ENCODE assay signal across 11 mouse cellular contexts in the genomic region with DNA sequence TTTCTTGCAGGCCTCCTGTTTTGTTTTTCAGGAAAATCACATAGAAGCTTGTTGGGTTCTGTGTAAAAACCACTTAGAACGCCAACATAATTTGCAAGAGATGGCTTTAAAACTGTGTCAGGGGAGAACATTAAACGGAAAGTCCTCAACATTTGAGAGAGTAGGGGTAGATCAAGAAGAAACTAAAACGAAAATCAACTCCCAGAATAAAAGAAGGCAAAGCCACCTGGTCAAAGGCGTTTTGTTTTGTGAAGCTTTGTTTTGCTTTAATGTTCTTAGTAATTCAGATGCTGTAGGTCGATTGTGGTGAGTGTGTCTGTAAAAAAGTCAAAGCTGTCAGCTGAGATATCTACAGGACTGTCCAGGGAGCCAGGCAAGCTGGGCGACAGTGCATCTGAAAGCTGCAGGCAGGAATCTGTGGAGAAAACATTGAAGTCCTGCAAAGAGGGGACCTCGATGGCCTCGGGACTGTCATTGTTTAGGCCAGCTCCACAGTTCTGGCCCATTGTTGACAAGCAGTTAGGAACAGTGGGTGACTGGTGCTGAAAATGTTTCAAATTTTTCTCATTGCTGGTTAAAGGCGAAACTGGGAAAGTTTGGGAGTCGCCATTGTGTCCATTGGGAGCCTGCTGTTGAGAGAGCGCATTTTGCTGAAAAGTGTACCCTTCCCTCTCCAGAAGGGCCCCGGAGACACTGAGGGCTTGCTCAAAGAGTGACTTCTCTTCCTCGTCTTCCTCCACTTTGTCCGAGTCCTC. TPM values are rescaled to one million over a fixed set of nuclear protein-coding genes. Genes with fewer than 3 reads are reported as not detected.
DNase-seq lines count a peak whose midpoint lies in the region; ATAC-seq and TF ChIP-seq lines count a peak whose summit lies in the region.
"Had no signal": no experiment of that assay in that cellular context is flagged by ENCODE, and none has a peak within 500 bp of the region (broad histone marks: within the 10 kb centered on the region; RNA-seq: fewer than 3 reads in every experiment).

No protein-coding gene starts in this region.

- peak overlapping the region; percentile 45 for H3K27ac ChIP-seq in heart, adult 2 months
- peak overlapping the region; percentile 90 for H3K27ac ChIP-seq in limb, embryonic 10.5 days
- H3K27ac ChIP-seq in stomach, postnatal 0 days (replicated peaks), result peak overlapping the region; percentile 96

- 25% methylated on average over 14 of the region's 14 CpGs for WGBS in heart, adult 2 months
- 6% methylated on average over 14 of the region's 14 CpGs for WGBS in limb, embryonic 10.5 days
- 25% methylated on average over 14 of the region's 14 CpGs for WGBS in stomach, postnatal 0 days

- no peak for TF ChIP-seq EP300 in heart, adult 2 months (IDR thresholded peaks at IDR 0.05; ENCODE audit: insufficient read depth, low read depth, low read length)
- TF ChIP-seq EP300 in stomach, postnatal 0 days (optimal IDR thresholded peaks at IDR 0.05), result no peak

- peak overlapping the region; percentile 39; the same call in 1 of the 2 replicates for H3K4me3 ChIP-seq in heart, adult 2 months
- H3K4me3 ChIP-seq in limb, embryonic 10.5 days, result peak overlapping the region; percentile 58
- peak overlapping the region; percentile 65 for H3K4me3 ChIP-seq in stomach, postnatal 0 days (ENCODE audit: low read depth, low read length)
- H3K4me3 ChIP-seq: erythroblast, embryonic 14.5 days had no signal

- no peak for TF ChIP-seq POLR2A in heart, adult 2 months (IDR thresholded peaks at IDR 0.05; ENCODE audit: insufficient read depth, low read depth, low read length)

- peaks cover 16% of the 10 kb centered on the region for H3K27me3 ChIP-seq in heart, adult 2 months (ENCODE audit: control insufficient read depth, insufficient read depth, low read length)
- H3K27me3 ChIP-seq in limb, embryonic 10.5 days (ENCODE audit: low read depth, poor library complexity, severe bottlenecking), result peaks cover 44% of the 10 kb centered on the region
- no peaks in the 10 kb centered on the region; the same call in 1 of the 2 replicates for H3K27me3 ChIP-seq in stomach, postnatal 0 days (ENCODE audit: control insufficient read depth, insufficient read depth, low read length)

- H3K36me3 ChIP-seq in heart, adult 2 months (ENCODE audit: control insufficient read depth, insufficient read depth, low read length), result no peaks in the 10 kb centered on the region
- H3K36me3 ChIP-seq in limb, embryonic 10.5 days, result no peaks in the 10 kb centered on the region
- no peaks in the 10 kb centered on the region for H3K36me3 ChIP-seq in stomach, postnatal 0 days (ENCODE audit: control insufficient read depth, insufficient read depth, low read length)

- no peak overlapping the region for H3K9ac ChIP-seq in heart, adult 2 months (ENCODE audit: low read depth, low read length)
- peak overlapping the region; percentile 89 for H3K9ac ChIP-seq in stomach, postnatal 0 days (ENCODE audit: low read length)

- TF ChIP-seq CTCF in heart, adult 2 months (IDR thresholded peaks at IDR 0.05), result no peak
- TF ChIP-seq CTCF in stomach, postnatal 0 days (IDR thresholded peaks at IDR 0.05; ENCODE audit: low read depth), result no peak

- intact Hi-C loops in heart, adult 2 months (cut with DNase I), result loop anchor here (2.0 kb wide), 1 partner anchor 150 kb away; a partner anchor contains a TSS
- intact Hi-C loops in heart, postnatal 10 days (cut with DNase I), result loop anchor here (2.0 to 5.0 kb wide), 3 partner anchors 28 to 990 kb away; a partner anchor contains a TSS
- intact Hi-C loops in left cerebral cortex, postnatal 10 days (cut with DNase I), result no loop called here

- DNase-seq in heart, adult 2 months, result no peak
- DNase-seq in heart, postnatal 10 days, result no peak
- peak; percentile 52 for DNase-seq in retina, embryonic 14.5 days (ENCODE audit: low spot score)
- no peak for DNase-seq in retina, postnatal 1 day
- peak; percentile 58 for DNase-seq in limb, embryonic 10.5 days (ENCODE audit: low spot score)
- no peak for DNase-seq in stomach, postnatal 0 days (ENCODE audit: low spot score)
- no peak for DNase-seq in frontal cortex, postnatal 10 days (ENCODE audit: low spot score in 2 of 2)
- DNase-seq in left cerebral cortex, postnatal 10 days (ENCODE audit: extremely low spot score in 1 of 2, low spot score in 2 of 2), result no peak
- DNase-seq: thymus, postnatal 14 days had no signal

- peak overlapping the region; percentile 77 for H3K4me2 ChIP-seq in stomach, postnatal 0 days (replicated peaks; ENCODE audit: low read depth)

- no peaks in the 10 kb centered on the region for H3K79me2 ChIP-seq in heart, adult 2 months (replicated peaks; ENCODE audit: control insufficient read depth, insufficient read depth, low read length)

- ATAC-seq in stomach, postnatal 0 days (ENCODE audit: low FRiP score, low TSS enrichment), result no peak
- ATAC-seq: CD4-positive, CD25-positive, alpha-beta regulatory T cell, adult 4 months had no signal

- H3K4me1 ChIP-seq in heart, adult 2 months (ENCODE audit: control insufficient read depth, insufficient read depth, low read length), result no peaks in the 10 kb centered on the region
- H3K4me1 ChIP-seq in limb, embryonic 10.5 days, result peaks cover 96% of the 10 kb centered on the region
- H3K4me1 ChIP-seq in stomach, postnatal 0 days (replicated peaks; ENCODE audit: control insufficient read depth, insufficient read depth), result no peaks in the 10 kb centered on the region

- H3K9me3 ChIP-seq in limb, embryonic 10.5 days (replicated peaks), result no peaks in the 10 kb centered on the region
- H3K9me3 ChIP-seq in stomach, postnatal 0 days (ENCODE audit: control insufficient read depth, low read length), result no peaks in the 10 kb centered on the region

RNA-seq across cellular contexts. Expression of a gene that starts 1.8 kb away (rescaled TPM):
- total RNA-seq in heart, adult 2 months (2021), result under 1 TPM; 0.11 to 0.21 TPM
- polyA plus RNA-seq in heart, adult 2 months (2012; rRNA removed), result 0.84 TPM in 1 of 2 replicates, not detected in the other
- 1 to 10 TPM in 1 of 2 experiments, under 1 TPM in 1; 0.98 to 1.0 TPM for total RNA-seq in heart, postnatal 10 days (2021)
- 4.5 and 5.3 TPM in 2 replicates for polyA plus RNA-seq in limb, embryonic 10.5 days (2016; fragmentation: Nextera tagmentation; extraction: Ambion mirVana)
- 5.1 and 5.3 TPM in 2 replicates for polyA plus RNA-seq in stomach, postnatal 0 days (2015; fragmentation: Nextera tagmentation; extraction: Ambion mirVana)
- total RNA-seq in left cerebral cortex, postnatal 10 days (2021), result not detected
- polyA plus RNA-seq: CD4-positive, CD25-positive, alpha-beta regulatory T cell, adult 4 months; erythroblast, embryonic 14.5 days had no signal

RNA-seq across cellular contexts. Expression of a gene that starts 4.7 kb away (rescaled TPM):
- total RNA-seq in heart, adult 2 months (2021), result under 1 TPM in 1 of 2 experiments, not detected in 1; 0.20 TPM
- polyA plus RNA-seq in heart, adult 2 months (2012; rRNA removed), result 0.32 and 0.43 TPM in 2 replicates
- total RNA-seq in heart, postnatal 10 days (2021), result under 1 TPM; 0.22 to 0.30 TPM
- polyA plus RNA-seq in limb, embryonic 10.5 days (2016; fragmentation: Nextera tagmentation; extraction: Ambion mirVana), result 1.3 and 1.9 TPM in 2 replicates
- 0.35 and 0.56 TPM in 2 replicates for polyA plus RNA-seq in stomach, postnatal 0 days (2015; fragmentation: Nextera tagmentation; extraction: Ambion mirVana)
- not detected for total RNA-seq in left cerebral cortex, postnatal 10 days (2021)
- polyA plus RNA-seq: CD4-positive, CD25-positive, alpha-beta regulatory T cell, adult 4 months; erythroblast, embryonic 14.5 days had no signal

RNA-seq across cellular contexts. Expression of a gene that starts 14.5 kb away (rescaled TPM):
- not detected for total RNA-seq in heart, adult 2 months (2021)
- not detected in 2 replicates for polyA plus RNA-seq in heart, adult 2 months (2012; rRNA removed)
- total RNA-seq in heart, postnatal 10 days (2021), result under 1 TPM; 0.10 to 0.17 TPM
- polyA plus RNA-seq in limb, embryonic 10.5 days (2016; fragmentation: Nextera tagmentation; extraction: Ambion mirVana), result 1.1 and 1.3 TPM in 2 replicates
- 0.90 and 0.99 TPM in 2 replicates for polyA plus RNA-seq in stomach, postnatal 0 days (2015; fragmentation: Nextera tagmentation; extraction: Ambion mirVana)
- not detected for total RNA-seq in left cerebral cortex, postnatal 10 days (2021)
- polyA plus RNA-seq: CD4-positive, CD25-positive, alpha-beta regulatory T cell, adult 4 months; erythroblast, embryonic 14.5 days had no signal

RNA-seq across cellular contexts. Expression of a gene that starts 28.8 kb away (rescaled TPM):
- under 1 TPM; 0.14 to 0.34 TPM for total RNA-seq in heart, adult 2 months (2021)
- 0.76 and 0.84 TPM in 2 replicates for polyA plus RNA-seq in heart, adult 2 months (2012; rRNA removed)
- 1 to 10 TPM in 1 of 2 experiments, under 1 TPM in 1; 0.69 to 1.3 TPM for total RNA-seq in heart, postnatal 10 days (2021)
- polyA plus RNA-seq in limb, embryonic 10.5 days (2016; fragmentation: Nextera tagmentation; extraction: Ambion mirVana), result 1.6 and 1.8 TPM in 2 replicates
- 2.5 and 2.6 TPM in 2 replicates for polyA plus RNA-seq in stomach, postnatal 0 days (2015; fragmentation: Nextera tagmentation; extraction: Ambion mirVana)
- total RNA-seq in left cerebral cortex, postnatal 10 days (2021), result not detected
- polyA plus RNA-seq: CD4-positive, CD25-positive, alpha-beta regulatory T cell, adult 4 months; erythroblast, embryonic 14.5 days had no signal

RNA-seq across cellular contexts. Expression of a gene that starts 41.6 kb away (rescaled TPM):
- under 1 TPM; 0.26 to 0.45 TPM for total RNA-seq in heart, adult 2 months (2021)
- 0.94 and 0.96 TPM in 2 replicates for polyA plus RNA-seq in heart, adult 2 months (2012; rRNA removed)
- total RNA-seq in heart, postnatal 10 days (2021), result 1 to 10 TPM; 1.2 to 1.6 TPM
- 9.8 and 10.4 TPM in 2 replicates for polyA plus RNA-seq in limb, embryonic 10.5 days (2016; fragmentation: Nextera tagmentation; extraction: Ambion mirVana)
- polyA plus RNA-seq in stomach, postnatal 0 days (2015; fragmentation: Nextera tagmentation; extraction: Ambion mirVana), result 8.4 and 8.9 TPM in 2 replicates
- not detected for total RNA-seq in left cerebral cortex, postnatal 10 days (2021)
- polyA plus RNA-seq: CD4-positive, CD25-positive, alpha-beta regulatory T cell, adult 4 months; erythroblast, embryonic 14.5 days had no signal

Comparison
In these comparisons a context has a peak if more than half of its experiments do, and no peak if none do; other contexts are left out.
1. DNase-seq: peak in retina, embryonic 14.5 days (single experiment) and limb, embryonic 10.5 days (single experiment); none in heart, adult 2 months (0 of 2), heart, postnatal 10 days (0 of 2), retina, postnatal 1 day (single experiment), stomach, postnatal 0 days (single experiment), frontal cortex, postnatal 10 days (0 of 2) and left cerebral cortex, postnatal 10 days (0 of 2).
2. H3K27ac ChIP-seq: peak in every context shown above with its lines; median percentile 96 in stomach, postnatal 0 days; 90 in limb, embryonic 10.5 days; 45 in heart, adult 2 months.
3. Peak in every context shown above with its lines, with median percentiles within 50 percentile points of each other: H3K4me3 ChIP-seq.